Mouse (Mus musculus): Measurements from ENCODE around the gene Reg1. TPM values are rescaled to one million over a fixed set of nuclear protein-coding genes. Genes with fewer than 3 reads are reported as not detected.
"Not testable (repeated sequence)": the region's sequence is repeated elsewhere in the genome, so short reads cannot be mapped to it uniquely, and the experiment has no call there.

Gene Reg1
- not detected for total RNA-seq (2021)
- long read RNA-seq, experiment 1 = 0 reads
- long read RNA-seq, experiment 2 = 0 reads

DNA sequence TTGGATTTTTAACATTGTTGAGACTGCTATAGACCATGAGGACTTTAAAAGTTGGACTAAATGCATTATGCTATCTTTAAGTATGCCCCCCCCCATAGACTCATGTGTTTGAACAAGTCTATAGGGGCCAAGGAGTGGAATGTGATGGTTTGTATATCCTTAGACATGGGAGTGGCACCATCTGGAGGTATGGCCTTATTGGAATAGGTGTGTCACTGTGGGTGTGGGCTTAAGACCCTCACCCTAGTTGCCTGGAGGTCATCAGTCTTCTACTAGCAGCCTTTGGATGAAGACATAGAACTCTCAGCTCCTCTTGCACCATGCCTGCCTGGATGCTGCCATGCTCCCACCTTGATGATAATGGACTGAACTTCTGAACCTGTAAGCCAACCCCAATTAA, at the start of gene Reg1:
Reg1 (plus strand) TSS at position 301 of the 400 bp plus-strand sequence.
- DNase-seq; intact Hi-C loops (cut with DNase I): not testable (repeated sequence)

- no peak for DNase-seq
- intact Hi-C loops (cut with DNase I) = no loop called here
Observed at GRCm38 (mm10) chr6:78378765-78379164, 43.7 kb upstream of the Reg1 start, which contains the start of gene Reg3d. Reg3d (minus strand) TSS chr6:78378865.

- intact Hi-C loops (cut with DNase I) = no loop called here
- DNase-seq = no peak
Observed at GRCm38 (mm10) chr6:78380409-78380808, 42.1 kb upstream of the Reg1 start, which contains the start of gene Reg3a. Reg3a (plus strand) TSS chr6:78380709.

GRCm38 (mm10) chr6:78385609-78386008, 36.9 kb upstream of the Reg1 start:
- DNase-seq = no peak
- intact Hi-C loops (cut with DNase I) = no loop called here

DNA sequence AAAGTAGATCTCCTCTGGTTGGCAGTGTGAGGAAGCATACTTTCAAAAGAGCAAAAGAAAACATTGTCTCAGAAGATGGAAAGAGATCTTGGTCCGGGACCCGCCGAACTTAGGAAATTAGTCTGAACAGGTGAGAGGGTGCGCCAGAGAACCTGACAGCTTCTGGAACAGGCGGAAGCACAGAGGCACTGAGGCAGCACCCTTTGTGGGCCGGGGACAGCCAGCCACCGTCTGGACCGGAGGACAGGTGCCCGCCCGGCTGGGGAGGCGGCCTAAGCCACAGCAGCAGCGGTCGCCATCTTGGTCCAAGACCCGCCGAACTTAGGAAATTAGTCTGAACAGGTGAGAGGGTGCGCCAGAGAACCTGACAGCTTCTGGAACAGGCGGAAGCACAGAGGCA, 27.2 kb upstream of the Reg1 start, which contains the start of gene Reg2:
Reg2 (plus strand) TSS at position 301 of the 400 bp plus-strand sequence.
- DNase-seq; intact Hi-C loops (cut with DNase I): not testable (repeated sequence)

- intact Hi-C loops (cut with DNase I) = no loop called here
- DNase-seq = no peak
Observed at GRCm38 (mm10) chr6:78425497-78425896, 3.0 kb downstream of the Reg1 start.

DNA sequence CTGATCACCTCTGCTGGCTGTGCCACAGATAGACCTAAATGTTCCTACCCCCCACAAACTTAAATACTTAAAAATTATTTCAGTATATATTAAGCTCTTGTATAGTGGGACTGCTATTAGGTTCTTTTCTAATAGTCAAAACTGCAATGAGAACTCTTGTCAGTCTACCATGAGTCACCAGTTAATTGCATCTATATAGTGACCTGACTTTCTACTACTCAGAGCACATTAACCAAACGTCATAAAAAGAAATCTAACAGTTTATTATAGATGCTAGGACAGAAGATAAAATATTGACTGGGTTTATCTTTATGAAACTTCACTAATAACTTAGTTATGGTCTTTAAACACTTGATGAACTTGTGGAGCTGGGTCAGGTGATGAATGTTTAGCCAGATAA, 24.7 kb downstream of the Reg1 start:
- no peak for DNase-seq
- intact Hi-C loops (cut with DNase I) = no loop called here

- intact Hi-C loops (cut with DNase I) = no loop called here
- no peak for DNase-seq
Observed at GRCm38 (mm10) chr6:78448409-78448808, 25.9 kb downstream of the Reg1 start.

GRCm38 (mm10) chr6:78452804-78453203, 30.3 kb downstream of the Reg1 start:
- intact Hi-C loops (cut with DNase I) = loop anchor here (5.0 kb wide), 1 partner anchor 139 kb away; no protein-coding TSS in a partner anchor

GRCm38 (mm10) chr6:78460191-78460825, 37.8 kb downstream of the Reg1 start:
- intact Hi-C loops (cut with DNase I) = no loop called here
- no peak for DNase-seq

More at GRCm38 (mm10) chr6:78452804-78453203, 30.3 kb downstream of the Reg1 start:
- DNase-seq = no peak

DNA sequence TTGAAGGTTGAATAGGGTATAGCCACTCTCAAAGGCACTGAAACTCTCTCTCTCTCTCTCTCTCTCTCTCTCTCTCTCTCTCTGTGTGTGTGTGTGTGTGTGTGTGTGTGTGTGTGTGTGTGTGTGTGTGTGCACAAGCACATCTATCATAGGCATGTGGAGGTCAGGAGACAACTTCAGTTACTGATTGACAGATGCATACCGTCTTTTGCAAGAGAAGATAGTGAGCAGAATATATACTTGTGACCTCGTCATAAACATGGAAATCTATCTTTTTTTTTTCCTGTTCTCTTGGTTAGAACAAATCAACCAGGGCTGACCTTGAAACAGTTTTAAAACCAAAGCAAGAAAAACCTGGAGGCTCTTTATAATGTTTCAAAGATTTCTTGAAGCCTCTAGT, 39.8 kb downstream of the Reg1 start:
- intact Hi-C loops (cut with DNase I) = no loop called here
- no peak for DNase-seq

GRCm38 (mm10) chr6:78463266-78463665, 40.8 kb downstream of the Reg1 start:
- no peak for DNase-seq
- intact Hi-C loops (cut with DNase I) = no loop called here

GRCm38 (mm10) chr6:78468772-78469171, 46.3 kb downstream of the Reg1 start, which contains the start of gene Reg3g:
Reg3g (minus strand) TSS chr6:78468872.
- DNase-seq = no peak
- intact Hi-C loops (cut with DNase I) = no loop called here

DNA sequence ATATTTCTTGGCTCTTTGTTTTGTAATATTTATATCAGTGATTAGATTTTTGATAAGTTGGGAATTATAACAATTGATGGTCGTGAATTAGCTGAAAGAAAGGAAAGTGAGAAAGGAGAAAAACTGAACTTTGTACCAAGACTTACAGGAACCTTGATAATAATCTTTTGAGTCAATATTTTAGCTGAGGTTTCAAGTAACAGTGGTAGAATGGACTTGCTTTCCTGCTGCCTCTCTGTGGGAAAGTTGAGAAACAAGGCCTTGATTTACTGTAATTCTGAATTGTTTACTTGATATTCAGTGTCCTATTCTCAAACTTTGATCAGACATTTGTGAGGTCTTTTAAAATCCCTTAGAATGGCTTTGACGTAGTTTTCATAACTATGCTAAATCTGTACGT, 46.8 kb downstream of the Reg1 start:
- intact Hi-C loops (cut with DNase I) = no loop called here
- DNase-seq = no peak

Other genes starting within 250 kb of the Reg1 start
- under 1 TPM in 1 of 2 experiments, not detected in 1; 0.29 TPM for gene Reg3b, start 52.1 kb upstream of the Reg1 start, total RNA-seq (2021)
- not detected for gene Reg3d, start 43.8 kb upstream of the Reg1 start, total RNA-seq (2021)
- gene Reg3a, start 42.0 kb upstream of the Reg1 start, total RNA-seq (2021) = not detected
- not detected for gene Reg2, start 27.1 kb upstream of the Reg1 start, total RNA-seq (2021)
- gene Reg3g, start 46.2 kb downstream of the Reg1 start, total RNA-seq (2021) = 1 to 10 TPM in 1 of 2 experiments, not detected in 1; 5.5 TPM

Data from heart, postnatal 14 days (tissue).